Mouse (Mus musculus): ENCODE data around the gene Zrsr1.

Zrsr1 gene

DNA sequence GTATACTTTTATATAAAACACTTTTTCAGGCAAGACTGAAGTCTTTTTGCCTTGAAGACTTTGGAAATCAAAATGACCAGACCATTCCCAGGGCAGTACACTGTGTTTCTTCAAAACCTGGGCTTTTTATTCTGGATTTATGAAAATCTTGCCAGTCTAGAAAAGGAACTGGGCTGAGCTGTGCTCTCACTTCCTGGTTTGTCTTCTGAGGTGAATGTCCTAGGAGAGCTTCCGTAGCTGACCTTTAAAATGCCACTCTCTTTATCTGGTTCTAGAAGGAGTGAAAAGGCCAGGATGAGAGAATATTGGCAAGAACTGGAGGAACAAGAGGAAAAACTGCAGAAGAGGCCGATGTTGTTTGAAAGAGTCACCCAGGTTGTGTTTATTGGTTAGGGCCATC is 51.4 kb downstream of the Zrsr1 start:
- TF ChIP-seq CTCF (conservative IDR thresholded peaks at IDR 0.05; ENCODE audit: low read length) = no peak
- peaks cover 14% of the 10 kb centered on the region; the same call in 1 of the 2 replicates for H3K4me1 ChIP-seq (replicated peaks; ENCODE audit: low read depth, low read length)

DNA sequence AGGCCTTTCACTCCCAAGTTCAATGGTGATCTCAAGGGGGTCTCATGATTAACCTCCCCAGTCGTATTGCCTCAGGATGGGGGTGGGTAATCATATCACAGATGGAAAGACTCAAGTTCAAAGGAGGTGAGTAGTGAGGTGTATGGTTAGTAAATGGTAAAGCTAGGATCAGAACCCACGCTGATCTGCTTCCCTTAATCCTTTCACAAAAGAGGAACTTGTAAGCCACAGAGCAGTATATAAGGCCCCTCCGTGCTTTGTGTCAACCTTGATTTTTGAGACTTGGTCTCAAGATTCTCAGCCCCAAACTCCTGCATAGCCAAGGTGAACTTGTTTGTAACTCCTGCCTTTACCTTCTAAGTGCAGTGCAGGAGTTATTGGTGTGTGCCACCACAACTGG is 52.4 kb downstream of the Zrsr1 start:
- TF ChIP-seq POU5F1 (IDR thresholded peaks at IDR 0.05; ENCODE audit: borderline replicate concordance, low read length) (no peak), CTCF (conservative IDR thresholded peaks at IDR 0.05; ENCODE audit: low read length) (no peak), NANOG (IDR thresholded peaks at IDR 0.05; ENCODE audit: borderline replicate concordance, low read length) (no peak)
- H3K9me3 ChIP-seq (ENCODE audit: low read length) = no peaks in the 10 kb centered on the region
- H3K4me1 ChIP-seq (replicated peaks; ENCODE audit: low read depth, low read length) = peaks cover 14% of the 10 kb centered on the region; the same call in 1 of the 2 replicates
- H3K36me3 ChIP-seq (ENCODE audit: insufficient read depth, low read length) = no peaks in the 10 kb centered on the region
- no peak overlapping the region for H3K4me3 ChIP-seq (replicated peaks; ENCODE audit: low read length)
- H3K27me3 ChIP-seq (ENCODE audit: insufficient read depth, low read length) = no peaks in the 10 kb centered on the region

More for the DNA sequence above, 51.4 kb downstream of the Zrsr1 start:
- no peaks in the 10 kb centered on the region for H3K36me3 ChIP-seq (ENCODE audit: insufficient read depth, low read length)
- no peaks in the 10 kb centered on the region for H3K27me3 ChIP-seq (ENCODE audit: insufficient read depth, low read length)
- no peak overlapping the region for H3K4me3 ChIP-seq (replicated peaks; ENCODE audit: low read length)
- peaks cover 3% of the 10 kb centered on the region; the same call in 1 of the 2 replicates for H3K9me3 ChIP-seq (ENCODE audit: low read length)
